Mouse (Mus musculus) brown adipose tissue, adult 24 weeks (tissue): ENCODE results near the gene Fam83e. TPM values are rescaled to one million over a fixed set of nuclear protein-coding genes. Genes with fewer than 3 reads are reported as not detected.

Source experiments
- H3K27ac ChIP-seq: fragments of 200-500 bp; replicated peaks from 2 replicates; pipeline ENCODE4 v1.5.1; 2012; ENCODE audit warnings: low read depth, mild to moderate bottlenecking, low read length
- H3K4me1 ChIP-seq: fragments of 200-500 bp; 2 replicates; pipeline ENCODE4 v1.6.1; 2012; ENCODE audit warnings: low read length, mixed read lengths; ENCODE audit not compliant: control insufficient read depth, insufficient read depth, insufficient read length
- H3K4me3 ChIP-seq: fragments of 200-500 bp; 2 replicates; pipeline ENCODE4 v1.5.1; 2012; ENCODE audit warnings: low read depth, mild to moderate bottlenecking, low read length, moderate library complexity; ENCODE audit not compliant: insufficient read depth
- polyA plus RNA-seq: library from polyadenylated mRNA; stranded (reverse); fragments of >200 nt; gene quantifications from 2 replicates; pipeline ENCODE4 v1.2.4, GENCODE M21; 2012; ENCODE audit not compliant: missing spikeins, insufficient read depth, insufficient read length

Fam83e gene
- polyA plus RNA-seq, 1 experiment = not detected

- Histone ChIP-seq H3K27ac (peak overlapping the region; percentile 98), H3K4me1 (peaks cover 16% of the 10 kb centered on the region), H3K4me3 (peak overlapping the region; percentile 97)
These were observed 3.8 kb upstream of the Fam83e start for GRCm38 (mm10) chr7:45716952-45717917.

DNA sequence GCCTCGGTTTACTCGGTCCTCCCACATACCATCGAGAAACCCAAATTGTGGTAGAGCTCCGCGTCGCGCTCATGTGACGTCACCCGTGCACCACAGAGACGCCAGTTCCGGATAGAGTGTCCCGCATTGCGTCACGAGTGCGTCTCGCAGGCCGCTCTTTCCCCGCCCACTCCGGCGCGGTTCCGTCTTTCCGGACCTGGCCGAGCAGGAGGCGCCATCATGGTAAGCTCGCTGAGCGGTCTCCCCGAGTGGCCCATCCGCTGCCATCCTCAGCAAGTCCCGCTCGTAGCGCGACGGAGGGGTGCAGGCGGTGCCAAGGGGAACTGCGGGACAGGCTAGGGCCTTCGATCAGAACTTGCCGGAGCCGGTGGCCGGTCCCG is 3.1 kb upstream of the Fam83e start, which contains the start of gene Sphk2:
TSS of gene Sphk2 (minus strand) at position 85 of the 380 bp plus-strand sequence.
- Histone ChIP-seq H3K27ac (peak within 1 kb of the TSS; percentile 98), H3K4me3 (peak within 1 kb of the TSS; percentile 97), H3K4me1 (peaks cover 16% of the 10 kb centered on the region)

GRCm38 (mm10) chr7:45718331-45718730 is 2.7 kb upstream of the Fam83e start:
- peaks cover 16% of the 10 kb centered on the region for H3K4me1 ChIP-seq
- peak overlapping the region; percentile 85 for H3K4me3 ChIP-seq
- H3K27ac ChIP-seq = peak overlapping the region; percentile 69

- Histone ChIP-seq H3K4me3 (peak overlapping the region; percentile 85; the same call in 1 of the 2 replicates), H3K27ac (no peak overlapping the region), H3K4me1 (peaks cover 14% of the 10 kb centered on the region)
These were observed 1.8 kb upstream of the Fam83e start for GRCm38 (mm10) chr7:45719180-45719579.

- peaks cover 14% of the 10 kb centered on the region for H3K4me1 ChIP-seq
- H3K27ac ChIP-seq = no peak overlapping the region
- H3K4me3 ChIP-seq = no peak overlapping the region
These were observed 1.1 kb upstream of the Fam83e start for GRCm38 (mm10) chr7:45719738-45720412.

DNA sequence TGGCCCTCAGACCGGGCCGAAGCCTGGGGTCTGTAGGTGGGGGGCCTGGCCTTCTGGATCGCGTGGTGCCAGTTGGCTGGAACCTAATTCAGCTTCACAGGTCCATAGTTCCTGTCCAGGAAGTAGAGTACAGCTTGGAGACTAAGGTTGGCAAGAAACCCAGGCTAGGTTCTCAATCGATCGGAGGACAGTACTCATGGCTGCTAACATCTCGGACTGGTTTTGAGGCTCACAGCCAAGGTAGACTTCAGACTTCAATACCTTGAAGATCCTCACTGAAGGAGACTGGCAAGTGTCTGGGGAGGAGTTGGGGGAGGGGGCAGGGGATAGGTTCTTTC is 191 bp downstream of the Fam83e start:
- H3K4me1 ChIP-seq = peaks cover 7% of the 10 kb centered on the region
- no peak overlapping the region for H3K4me3 ChIP-seq
- H3K27ac ChIP-seq = no peak overlapping the region

- Histone ChIP-seq H3K4me3 (no peak overlapping the region), H3K27ac (no peak overlapping the region), H3K4me1 (peaks cover 3% of the 10 kb centered on the region; the same call in 1 of the 2 replicates)
These were observed 783 bp downstream of the Fam83e start for GRCm38 (mm10) chr7:45721642-45722347.

DNA sequence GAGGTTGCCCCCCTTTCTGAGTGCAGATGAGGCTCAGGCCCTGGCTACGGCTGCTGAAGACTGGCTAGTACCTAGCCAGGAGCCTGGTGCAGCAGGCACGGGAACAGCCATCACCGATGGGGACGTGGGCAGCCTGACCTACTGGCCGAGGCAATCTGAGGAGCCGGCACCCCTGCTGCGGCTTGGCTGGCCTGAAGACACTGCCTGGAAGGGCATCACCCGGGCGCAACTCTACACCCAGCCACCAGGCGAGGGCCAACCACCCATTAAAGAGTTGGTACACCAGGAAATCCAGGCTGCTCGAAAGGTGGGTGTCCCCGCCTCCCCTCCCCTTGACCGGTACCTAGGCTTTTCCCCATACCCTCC is 1.3 kb downstream of the Fam83e start:
- H3K27ac ChIP-seq = no peak overlapping the region
- H3K4me1 ChIP-seq = peaks cover 3% of the 10 kb centered on the region; the same call in 1 of the 2 replicates
- H3K4me3 ChIP-seq = no peak overlapping the region

GRCm38 (mm10) chr7:45723301-45723700 is 2.3 kb downstream of the Fam83e start:
- no peak overlapping the region for H3K4me3 ChIP-seq
- peaks cover 3% of the 10 kb centered on the region; the same call in 1 of the 2 replicates for H3K4me1 ChIP-seq
- no peak overlapping the region for H3K27ac ChIP-seq

DNA sequence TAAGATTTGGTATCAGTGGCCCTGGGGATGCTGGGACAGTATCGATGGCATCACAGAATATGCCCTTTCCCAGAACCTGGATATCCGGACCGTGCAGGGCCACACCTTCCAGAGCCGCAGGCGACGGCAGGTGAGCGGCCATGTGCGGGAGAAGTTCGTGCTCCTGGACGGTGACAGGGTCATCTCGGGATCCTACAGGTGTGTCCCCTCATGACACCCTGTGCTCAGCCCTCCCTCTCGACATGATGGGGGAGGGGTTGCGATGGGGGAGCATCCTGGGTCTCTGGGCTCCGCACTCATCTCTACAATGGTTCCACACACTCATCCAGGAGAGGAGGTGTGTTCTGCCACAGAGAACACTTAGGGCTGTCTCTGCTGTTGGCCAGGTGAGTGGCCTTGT is 2.8 kb downstream of the Fam83e start:
- Histone ChIP-seq H3K4me3 (no peak overlapping the region), H3K4me1 (peaks cover 2% of the 10 kb centered on the region; the same call in 1 of the 2 replicates), H3K27ac (no peak overlapping the region)

DNA sequence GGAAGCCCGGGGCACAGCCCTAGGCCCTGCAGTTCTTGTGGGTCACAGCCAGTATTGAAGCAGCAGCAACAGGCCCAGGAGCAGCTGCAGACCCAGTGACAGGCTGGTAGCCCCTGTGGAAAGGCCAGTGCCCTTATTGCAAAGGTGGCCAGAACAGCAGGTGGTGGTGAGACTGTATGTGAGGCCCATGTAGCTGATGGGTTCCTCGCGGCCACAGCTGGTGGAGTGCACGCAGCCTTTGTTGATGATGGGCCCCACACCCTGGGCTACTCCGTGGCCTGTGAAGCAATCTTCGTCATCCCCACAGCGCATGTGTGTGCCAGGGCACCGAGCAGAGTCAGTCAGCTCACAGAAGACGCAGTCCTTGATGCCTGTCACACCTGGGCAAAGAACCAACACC is 4.1 kb downstream of the Fam83e start:
- Histone ChIP-seq H3K27ac (no peak overlapping the region), H3K4me3 (no peak overlapping the region), H3K4me1 (no peaks in the 10 kb centered on the region)

DNA sequence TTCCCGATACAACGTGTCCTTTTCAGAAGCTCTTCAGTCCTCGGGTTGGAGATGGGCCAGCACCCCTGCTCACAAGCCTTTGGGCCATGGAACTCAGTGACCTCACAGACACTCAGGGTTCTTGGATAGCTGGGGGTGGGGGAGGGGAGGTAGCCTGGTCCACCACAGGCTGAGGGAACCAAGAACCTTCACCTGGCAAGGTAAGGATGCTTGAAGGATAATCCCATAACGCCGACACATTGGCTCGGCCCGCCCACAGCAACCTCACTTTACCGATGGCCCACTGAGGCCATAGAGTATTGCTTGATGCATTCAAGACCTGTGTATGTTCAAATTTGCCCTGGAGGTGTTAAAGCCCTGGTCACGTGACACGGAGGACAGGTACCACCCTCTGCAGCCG is 4.7 kb downstream of the Fam83e start, which contains the start of gene Spaca4:
TSS of gene Spaca4 (minus strand) at position 101 of the 400 bp plus-strand sequence.
- Histone ChIP-seq H3K4me3 (no peak within 1 kb of the TSS), H3K4me1 (no peaks in the 10 kb centered on the region), H3K27ac (no peak within 1 kb of the TSS)

DNA sequence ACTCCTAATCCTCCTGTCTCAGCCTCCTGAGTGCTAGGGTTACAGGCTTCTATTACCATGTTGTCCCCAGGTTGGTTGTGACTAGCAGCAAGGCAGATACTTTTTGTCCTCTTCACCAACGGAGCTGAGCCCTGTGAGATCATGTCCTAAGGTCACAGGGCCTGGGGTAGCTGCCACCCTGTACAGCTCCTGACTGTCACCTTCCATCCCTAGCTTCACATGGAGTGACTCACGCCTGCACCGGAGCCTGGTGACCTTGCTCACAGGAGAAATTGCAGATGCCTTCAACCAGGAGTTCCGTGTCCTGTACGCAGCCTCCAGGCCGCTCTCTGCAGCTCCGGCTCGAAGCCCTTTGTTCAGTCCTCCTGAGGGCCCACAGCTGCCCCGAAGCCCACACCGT is 5.4 kb downstream of the Fam83e start:
- Histone ChIP-seq H3K27ac (no peak overlapping the region), H3K4me3 (no peak overlapping the region), H3K4me1 (peaks cover 4% of the 10 kb centered on the region)

- Histone ChIP-seq H3K27ac (no peak overlapping the region), H3K4me1 (peaks cover 4% of the 10 kb centered on the region), H3K4me3 (no peak overlapping the region)
These were observed 6.6 kb downstream of the Fam83e start for GRCm38 (mm10) chr7:45727625-45728024.
